Mouse (Mus musculus) liver, embryonic 14.5 days (tissue): Measurements from ENCODE around the gene Dmxl2. TPM values are rescaled to one million over a fixed set of nuclear protein-coding genes. Genes with fewer than 3 reads are reported as not detected.

Experiments used
- ATAC-seq: fragments of 200-750 bp; cut with Nextera tagmentation; 2 replicates; pipeline ENCODE4 v1.8.0; 2017; ENCODE audit warnings: moderate number of reproducible peaks, mild to moderate bottlenecking, moderate library complexity; ENCODE audit not compliant: insufficient read depth
- DNase-seq, 3 experiments: peaks; one replicate each; pipeline ENCODE4 v3.0.0-alpha.2; 2012 to 2013; ENCODE audit warnings: low read depth in 3 of 3, low spot score in 3 of 3
- H3K27ac ChIP-seq: fragments of 300-500 bp; sonication (generic); 2 replicates; pipeline ENCODE4 v1.5.1; 2014; ENCODE audit warnings: moderate library complexity, mild to moderate bottlenecking, control low read depth, inconsistent platforms
- H3K27me3 ChIP-seq: fragments of 300-500 bp; sonication (generic); 2 replicates; pipeline ENCODE4 v1.6.1; 2014; ENCODE audit warnings: mild to moderate bottlenecking, low read length, moderate library complexity; ENCODE audit not compliant: control insufficient read depth, insufficient read depth
- H3K36me3 ChIP-seq: fragments of 300-500 bp; sonication (generic); replicated peaks from 2 replicates; pipeline ENCODE4 v1.6.1; 2014; ENCODE audit warnings: low read depth; ENCODE audit not compliant: control insufficient read depth, insufficient read depth
- H3K4me1 ChIP-seq, 2 experiments: fragments of 200-500 bp in 1 of 2; fragments of 300-500 bp in 1 of 2; sonication (generic) in 1 of 2; replicated peaks; 2 replicates each; pipeline ENCODE4 v1.6.1; 2012 to 2014; ENCODE audit warnings: antibody characterized with exemption in 1 of 2, inconsistent platforms in 1 of 2, low read length in 1 of 2; ENCODE audit not compliant: control insufficient read depth in 2 of 2, insufficient read depth in 2 of 2
- H3K4me2 ChIP-seq: fragments of 300-500 bp; sonication (generic); 2 replicates; pipeline ENCODE4 v1.6.1; 2014; ENCODE audit warnings: low read depth, mild to moderate bottlenecking, control low read depth, moderate library complexity
- H3K4me3 ChIP-seq, 2 experiments: fragments of 200-500 bp in 1 of 2; fragments of 300-500 bp in 1 of 2; sonication (generic) in 1 of 2; 2 replicates each; pipeline ENCODE4 v1.5.1; 2012 to 2014; ENCODE audit warnings: low read depth in 2 of 2, low read length in 2 of 2, mild to moderate bottlenecking in 2 of 2, control low read depth in 1 of 2, inconsistent platforms in 1 of 2, moderate library complexity in 1 of 2; ENCODE audit not compliant: insufficient read depth in 1 of 2
- H3K9ac ChIP-seq: fragments of 300-500 bp; sonication (generic); replicated peaks from 2 replicates; pipeline ENCODE4 v1.6.1; 2014; ENCODE audit warnings: mild to moderate bottlenecking, control low read depth, moderate library complexity
- H3K9me3 ChIP-seq: fragments of 300-500 bp; sonication (generic); 2 replicates; pipeline ENCODE4 v1.6.1; 2016; ENCODE audit warnings: low read length, mixed read lengths; ENCODE audit not compliant: control insufficient read depth
- CTCF ChIP-seq: IDR thresholded peaks from 2 replicates; pipeline ENCODE4 v1.5.1; 2016; ENCODE audit warnings: antibody characterized with exemption, low read depth, control low read depth
- EP300 ChIP-seq: IDR thresholded peaks from 2 replicates; pipeline ENCODE4 v1.6.1; 2016; ENCODE audit warnings: antibody characterized with exemption, low read depth
- WGBS: fragments of 180-500 bp; shearing (Covaris S2); extraction: QIAGEN DNeasy Blood & Tissue Kit; methylation state at CpG from one replicate; pipeline ENCODE4 v1.1.7; 2014; ENCODE audit not compliant: insufficient replicate concordance; 5-methylcytosine and 5-hydroxymethylcytosine counted together
- polyA plus RNA-seq, 2 experiments: library from polyadenylated mRNA; depleted of rRNA in 1 of 2; stranded (reverse) in 1 of 2; unstranded in 1 of 2; fragments of >200 nt; fragmentation: Nextera tagmentation in 1 of 2; extraction: Ambion mirVana in 1 of 2; gene quantifications; 2 replicates each; pipeline versions ENCODE4 v1.2.1 to v1.2.3; 2012 to 2014

The Dmxl2 gene
- polyA plus RNA-seq, 2 experiments = 0.98 to 0.99 TPM

GRCm38 (mm10) chr9:54484927-54485326 lies 16.5 kb downstream of the Dmxl2 start:
- 23% methylated on average over 2 of the region's 2 CpGs for WGBS
- Histone ChIP-seq H3K4me1 (peaks cover 4 to 17% of the 10 kb centered on the region in 2 experiments; a peak in 3 of 4 replicates), H3K27me3 (no peaks in the 10 kb centered on the region), H3K27ac (no peak overlapping the region), H3K4me2 (no peak overlapping the region), H3K36me3 (no peaks in the 10 kb centered on the region), H3K9me3 (no peaks in the 10 kb centered on the region), H3K9ac (no peak overlapping the region), H3K4me3 (no peak overlapping the region)
- DNase-seq (no peak), ATAC-seq (no peak)
- TF ChIP-seq CTCF = no peak
- TF ChIP-seq EP300 = no peak

GRCm38 (mm10) chr9:54483215-54483614 lies 18.2 kb downstream of the Dmxl2 start:
- ATAC-seq = peak; percentile 80
- Histone ChIP-seq H3K9me3 (no peaks in the 10 kb centered on the region), H3K27me3 (no peaks in the 10 kb centered on the region), H3K9ac (no peak overlapping the region), H3K36me3 (no peaks in the 10 kb centered on the region), H3K4me3 (no peak overlapping the region), H3K4me1 (peaks cover 4 to 17% of the 10 kb centered on the region in 2 experiments; a peak in 3 of 4 replicates), H3K4me2 (no peak overlapping the region), H3K27ac (no peak overlapping the region)
- peak; percentile 28 to 37 (median 32) for DNase-seq
- TF ChIP-seq EP300 (peak; percentile 71), CTCF (no peak)
- 25% methylated on average over 4 of the region's 4 CpGs for WGBS

GRCm38 (mm10) chr9:54482763-54483162 lies 18.7 kb downstream of the Dmxl2 start:
- H3K9ac ChIP-seq = no peak overlapping the region
- H3K4me1 ChIP-seq = peaks cover 4 to 17% of the 10 kb centered on the region in 2 experiments; a peak in 3 of 4 replicates
- WGBS = 71% methylated on average over 4 of the region's 4 CpGs
- no peaks in the 10 kb centered on the region for H3K27me3 ChIP-seq
- no peak for ATAC-seq
- no peak overlapping the region for H3K4me2 ChIP-seq
- TF ChIP-seq EP300 = no peak
- no peak for TF ChIP-seq CTCF
- DNase-seq = no peak
- H3K9me3 ChIP-seq = no peaks in the 10 kb centered on the region
- H3K4me3 ChIP-seq = no peak overlapping the region
- H3K27ac ChIP-seq = no peak overlapping the region
- no peaks in the 10 kb centered on the region for H3K36me3 ChIP-seq

- no peak for TF ChIP-seq CTCF
- no peak for TF ChIP-seq EP300
- ATAC-seq = no peak
- Histone ChIP-seq H3K27me3 (no peaks in the 10 kb centered on the region), H3K36me3 (no peaks in the 10 kb centered on the region), H3K4me3 (no peak overlapping the region), H3K27ac (no peak overlapping the region), H3K4me2 (no peak overlapping the region), H3K9me3 (no peaks in the 10 kb centered on the region), H3K9ac (no peak overlapping the region), H3K4me1 (peaks cover 0 to 18% of the 10 kb centered on the region in 2 experiments; a peak in 3 of 4 replicates)
- WGBS = 72% methylated on average over 1 of the region's 1 CpGs
- no peak for DNase-seq
These were observed 22.4 kb downstream of the Dmxl2 start for GRCm38 (mm10) chr9:54479054-54479453.

- ATAC-seq = no peak
- Histone ChIP-seq H3K36me3 (no peaks in the 10 kb centered on the region), H3K27me3 (no peaks in the 10 kb centered on the region), H3K27ac (no peak overlapping the region), H3K9me3 (no peaks in the 10 kb centered on the region), H3K4me1 (peaks cover 0 to 10% of the 10 kb centered on the region in 2 experiments; a peak in 2 of 4 replicates), H3K4me2 (no peak overlapping the region), H3K9ac (no peak overlapping the region), H3K4me3 (no peak overlapping the region)
- DNase-seq = no peak
- WGBS = 57% methylated on average over 3 of the region's 3 CpGs
- TF ChIP-seq CTCF (0 out of 2 replicates have a peak, but pooled peaks have one; percentile 21), EP300 (no peak)
These were observed 23.3 kb downstream of the Dmxl2 start for GRCm38 (mm10) chr9:54478117-54478516.
